Mouse (Mus musculus): Measurements from ENCODE around the gene Atp8a1.

DNA sequence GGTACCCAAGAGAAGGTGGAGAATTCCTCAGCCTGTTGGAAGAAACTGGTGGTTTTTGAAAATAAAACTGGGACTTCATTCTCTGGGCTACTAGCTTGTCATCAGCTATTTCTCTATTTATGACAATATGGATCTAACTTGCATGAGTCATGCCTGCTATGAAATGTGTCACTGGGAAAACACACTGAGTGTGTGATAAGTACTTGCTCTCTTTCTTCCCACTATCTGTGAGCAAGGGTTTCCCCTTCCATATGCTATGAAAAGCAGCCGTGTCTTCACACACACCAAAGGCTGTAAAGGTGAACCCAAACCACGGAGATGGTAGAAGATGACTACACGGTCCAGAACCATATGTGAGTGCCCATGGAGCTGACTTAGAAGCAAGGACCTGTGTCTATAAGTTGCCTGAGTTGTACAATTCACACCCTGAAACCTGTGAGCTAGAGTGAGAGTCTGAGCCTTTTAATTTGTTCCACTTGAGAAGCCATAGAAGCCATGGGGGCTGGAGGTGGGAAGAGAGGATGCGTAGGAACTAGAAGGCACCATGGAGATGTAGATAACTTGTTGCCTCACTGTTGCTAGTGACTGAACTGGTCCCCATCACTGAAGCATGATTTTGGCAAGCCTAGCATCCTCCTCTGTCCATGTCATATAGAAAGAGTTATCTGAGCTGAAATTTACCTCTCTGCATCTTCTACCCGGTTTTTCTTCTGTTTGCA is 203.5 kb downstream of the Atp8a1 start:
- TF ChIP-seq POLR2A (IDR thresholded peaks at IDR 0.05; ENCODE audit: extremely low read depth, insufficient read depth, low read length) (no peak), CTCF (IDR thresholded peaks at IDR 0.05; ENCODE audit: low read depth, low read length) (no peak)
